Mouse (Mus musculus): Measurements from ENCODE around the gene Cmss1. TPM values are rescaled to one million over a fixed set of nuclear protein-coding genes. Genes with fewer than 3 reads are reported as not detected.

Cmss1 gene
- polyA plus RNA-seq, 1 experiment from 2014 or later: 37.8 TPM

DNA sequence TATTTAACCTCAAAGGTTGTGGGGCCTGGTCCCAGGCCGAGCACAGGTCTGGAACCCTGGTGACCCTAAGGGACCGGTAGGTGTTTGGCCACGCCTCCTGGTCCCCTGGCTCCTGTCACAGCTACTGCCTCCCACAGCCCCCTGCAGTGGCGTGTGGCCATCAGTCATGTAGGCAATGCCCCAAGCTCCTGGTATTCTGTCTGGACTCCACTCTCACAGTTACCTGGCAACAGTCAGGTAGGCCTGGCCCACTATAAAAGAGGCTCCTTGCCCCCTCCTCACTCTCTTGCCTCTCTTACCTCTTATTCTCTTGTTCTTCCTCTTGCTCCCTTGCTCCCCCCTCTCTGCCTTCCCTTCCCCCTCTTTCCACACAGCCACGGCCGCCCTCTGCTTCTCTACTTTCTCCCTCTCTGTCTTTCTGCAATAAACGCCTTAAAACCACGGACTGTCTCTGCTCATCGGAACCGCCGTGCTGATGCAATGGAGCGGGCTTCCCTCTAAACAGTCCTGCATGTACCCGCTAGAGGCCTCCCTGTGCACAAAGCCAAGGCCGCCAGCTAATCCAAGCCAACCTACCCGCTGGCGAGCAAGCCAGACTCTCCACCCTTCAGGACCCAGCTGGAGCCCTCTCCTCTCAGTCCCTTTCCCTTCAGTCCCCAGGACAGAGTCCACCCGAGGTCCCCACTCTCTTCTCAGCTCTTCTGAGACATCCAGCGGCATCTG is 243.8 kb downstream of the Cmss1 start:
- no peak overlapping the region for H3K4me3 ChIP-seq
- H3K4me2 ChIP-seq: peak overlapping the region; percentile 42
- H3K27me3 ChIP-seq: no peaks in the 10 kb centered on the region
- WGBS: 35% methylated on average over 18 of the region's 18 CpGs
- peaks cover 32% of the 10 kb centered on the region for H3K4me1 ChIP-seq (replicated peaks)
- H3K9ac ChIP-seq: peak overlapping the region; percentile 47; the same call in 1 of the 2 replicates
- no peaks in the 10 kb centered on the region for H3K36me3 ChIP-seq
- H3K9me3 ChIP-seq: no peaks in the 10 kb centered on the region
- peak overlapping the region; percentile 33; the same call in 1 of the 2 replicates for H3K27ac ChIP-seq (replicated peaks)
- peak; percentile 81 for ATAC-seq (ENCODE audit: low read depth)

DNA sequence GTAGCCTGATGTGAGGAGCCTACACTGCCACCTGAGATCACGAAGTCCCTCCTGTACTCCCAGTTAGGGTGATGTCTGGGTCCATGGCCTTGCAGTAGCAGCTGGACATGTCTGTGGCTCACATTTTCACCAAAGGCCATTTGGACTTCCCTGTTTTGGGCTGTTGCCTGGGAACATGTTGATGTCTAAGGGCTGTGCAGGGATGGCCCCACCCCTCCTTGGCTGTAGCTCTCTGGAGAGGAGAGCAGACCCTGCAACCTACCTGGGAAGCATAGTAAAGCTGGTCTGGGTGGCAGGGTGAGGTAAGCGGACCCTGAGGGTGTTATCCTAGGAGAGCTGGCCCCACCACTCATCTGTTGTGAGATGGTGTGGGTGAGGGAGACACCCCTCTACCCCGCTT is 245.9 kb downstream of the Cmss1 start:
- peaks cover 21% of the 10 kb centered on the region for H3K4me1 ChIP-seq (replicated peaks)
- 90% methylated on average over 3 of the region's 3 CpGs for WGBS
- no peak for ATAC-seq (ENCODE audit: low read depth)
- no peaks in the 10 kb centered on the region for H3K27me3 ChIP-seq
- no peak overlapping the region for H3K27ac ChIP-seq (replicated peaks)
- H3K9ac ChIP-seq: no peak overlapping the region
- H3K9me3 ChIP-seq: no peaks in the 10 kb centered on the region
- no peak overlapping the region for H3K4me2 ChIP-seq
- no peaks in the 10 kb centered on the region for H3K36me3 ChIP-seq
- H3K4me3 ChIP-seq: no peak overlapping the region

- no peaks in the 10 kb centered on the region for H3K36me3 ChIP-seq
- H3K27me3 ChIP-seq: no peaks in the 10 kb centered on the region
- ATAC-seq (ENCODE audit: low read depth): no peak
- H3K27ac ChIP-seq (replicated peaks): no peak overlapping the region
- 87% methylated on average over 10 of the region's 10 CpGs for WGBS
- H3K4me1 ChIP-seq (replicated peaks): peaks cover 14% of the 10 kb centered on the region
- no peak overlapping the region for H3K4me2 ChIP-seq
- H3K4me3 ChIP-seq: no peak overlapping the region
- H3K9ac ChIP-seq: no peak overlapping the region
- no peaks in the 10 kb centered on the region for H3K9me3 ChIP-seq
Measured at GRCm38 (mm10) chr16:57359251-57359650, 247.4 kb downstream of the Cmss1 start.

GRCm38 (mm10) chr16:57357011-57357410 is 249.7 kb downstream of the Cmss1 start:
- H3K9ac ChIP-seq: no peak overlapping the region
- no peaks in the 10 kb centered on the region for H3K27me3 ChIP-seq
- ATAC-seq (ENCODE audit: low read depth): no peak
- H3K4me3 ChIP-seq: no peak overlapping the region
- no peak overlapping the region for H3K27ac ChIP-seq (replicated peaks)
- no peaks in the 10 kb centered on the region for H3K9me3 ChIP-seq
- peaks cover 12% of the 10 kb centered on the region; the same call in 1 of the 2 replicates for H3K4me1 ChIP-seq (replicated peaks)
- 82% methylated on average over 6 of the region's 6 CpGs for WGBS
- H3K4me2 ChIP-seq: no peak overlapping the region
- H3K36me3 ChIP-seq: no peaks in the 10 kb centered on the region

DNA sequence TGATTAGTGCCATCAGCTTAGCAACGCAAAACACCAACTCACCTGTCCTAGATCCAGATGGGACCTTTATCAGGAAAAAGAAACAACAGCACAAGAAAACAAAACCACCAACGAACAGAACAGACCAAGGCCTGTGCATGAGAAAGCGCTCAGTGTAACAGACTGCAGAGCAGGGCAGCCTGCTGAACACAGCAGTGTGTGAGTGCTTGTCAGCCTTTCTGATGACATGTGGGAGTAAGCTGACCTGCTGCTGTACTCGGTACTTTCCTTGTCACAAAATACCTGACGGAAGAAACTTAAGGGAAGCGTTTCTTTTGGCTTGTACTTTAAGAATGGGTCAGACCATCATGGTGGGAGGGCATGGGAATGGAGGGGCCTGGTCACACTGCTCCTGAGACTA is 250.2 kb downstream of the Cmss1 start:
- Histone ChIP-seq H3K9me3 (no peaks in the 10 kb centered on the region), H3K4me3 (no peak overlapping the region), H3K27me3 (no peaks in the 10 kb centered on the region), H3K4me1 (replicated peaks) (peaks cover 13% of the 10 kb centered on the region; the same call in 1 of the 2 replicates), H3K27ac (replicated peaks) (no peak overlapping the region), H3K9ac (no peak overlapping the region), H3K4me2 (no peak overlapping the region), H3K36me3 (no peaks in the 10 kb centered on the region)
- no peak for ATAC-seq (ENCODE audit: low read depth)
- WGBS: 88% methylated on average over 6 of the region's 6 CpGs

DNA sequence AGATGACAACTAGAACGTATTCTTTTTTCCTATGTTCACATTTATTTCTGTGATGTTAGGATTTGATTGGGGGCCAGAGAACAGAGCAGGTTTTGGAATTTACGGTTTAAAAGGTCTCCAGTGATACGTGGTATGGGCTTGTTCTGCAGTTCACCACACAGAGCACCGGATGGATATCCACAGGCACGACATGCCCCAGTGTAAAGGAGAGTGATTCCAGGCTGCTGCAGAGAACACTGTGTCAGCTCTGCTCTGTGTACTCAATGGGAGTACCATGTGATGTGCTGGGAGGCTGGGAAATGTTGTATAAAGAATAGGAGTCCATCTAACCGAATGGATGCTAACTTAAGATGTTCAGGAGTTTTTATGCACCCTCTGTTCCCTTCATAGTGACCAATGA is 252.7 kb downstream of the Cmss1 start:
- H3K9me3 ChIP-seq: no peaks in the 10 kb centered on the region
- H3K4me3 ChIP-seq: no peak overlapping the region
- WGBS: 81% methylated on average over 6 of the region's 6 CpGs
- no peak overlapping the region for H3K9ac ChIP-seq
- no peaks in the 10 kb centered on the region for H3K27me3 ChIP-seq
- H3K27ac ChIP-seq (replicated peaks): no peak overlapping the region
- H3K36me3 ChIP-seq: no peaks in the 10 kb centered on the region
- no peak overlapping the region for H3K4me2 ChIP-seq
- H3K4me1 ChIP-seq (replicated peaks): peaks cover 10% of the 10 kb centered on the region; the same call in 1 of the 2 replicates
- ATAC-seq (ENCODE audit: low read depth): no peak

- Histone ChIP-seq H3K4me1 (replicated peaks) (peaks cover 10% of the 10 kb centered on the region; the same call in 1 of the 2 replicates), H3K4me2 (no peak overlapping the region), H3K4me3 (no peak overlapping the region), H3K36me3 (no peaks in the 10 kb centered on the region), H3K9me3 (no peaks in the 10 kb centered on the region), H3K9ac (no peak overlapping the region), H3K27me3 (no peaks in the 10 kb centered on the region), H3K27ac (replicated peaks) (no peak overlapping the region)
- no peak for ATAC-seq (ENCODE audit: low read depth)
- WGBS: 84% methylated on average over 11 of the region's 11 CpGs
Measured at GRCm38 (mm10) chr16:57353166-57353721, 253.4 kb downstream of the Cmss1 start.

DNA sequence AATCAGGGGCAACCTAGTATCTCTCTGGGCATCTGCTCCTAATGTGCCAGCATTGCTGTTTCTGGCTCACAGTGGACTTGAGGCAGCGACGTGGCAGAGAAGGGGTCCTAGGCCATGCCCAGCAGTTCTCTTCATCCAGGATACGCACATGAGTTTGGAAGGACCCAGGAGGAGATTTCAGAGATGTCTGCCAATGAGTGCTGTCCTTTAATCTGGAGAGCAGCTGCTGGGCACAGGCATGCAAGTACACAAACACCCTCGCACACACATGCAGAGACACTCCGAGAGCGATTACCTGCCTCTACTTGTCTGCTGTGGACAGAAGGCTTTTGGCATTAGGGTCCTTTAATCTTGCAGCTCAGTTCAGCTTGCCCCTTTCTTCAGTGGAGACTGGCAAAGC is 253.9 kb downstream of the Cmss1 start, which contains the start of gene Filip1l:
Gene Filip1l, plus strand, starts transcription at position 343 of the 400 bp plus-strand sequence.
- no peak for ATAC-seq (ENCODE audit: low read depth)
- H3K27me3 ChIP-seq: no peaks in the 10 kb centered on the region
- WGBS: 77% methylated on average over 6 of the region's 6 CpGs
- H3K4me3 ChIP-seq: no peak within 1 kb of the TSS
- H3K4me1 ChIP-seq (replicated peaks): peaks cover 10% of the 10 kb centered on the region; the same call in 1 of the 2 replicates
- no peak within 1 kb of the TSS for H3K4me2 ChIP-seq
- no peak within 1 kb of the TSS for H3K27ac ChIP-seq (replicated peaks)
- H3K36me3 ChIP-seq: no peaks in the 10 kb centered on the region
- H3K9ac ChIP-seq: no peak within 1 kb of the TSS
- H3K9me3 ChIP-seq: no peaks in the 10 kb centered on the region

- no peaks in the 10 kb centered on the region for H3K9me3 ChIP-seq
- no peaks in the 10 kb centered on the region for H3K27me3 ChIP-seq
- H3K4me1 ChIP-seq (replicated peaks): peaks cover 10% of the 10 kb centered on the region; the same call in 1 of the 2 replicates
- H3K9ac ChIP-seq: no peak overlapping the region
- H3K27ac ChIP-seq (replicated peaks): no peak overlapping the region
- no peak overlapping the region for H3K4me3 ChIP-seq
- H3K36me3 ChIP-seq: no peaks in the 10 kb centered on the region
- H3K4me2 ChIP-seq: no peak overlapping the region
- no peak for ATAC-seq (ENCODE audit: low read depth)
- WGBS: 69% methylated on average over 3 of the region's 3 CpGs
Measured at GRCm38 (mm10) chr16:57349689-57350088, 257.0 kb downstream of the Cmss1 start.

DNA sequence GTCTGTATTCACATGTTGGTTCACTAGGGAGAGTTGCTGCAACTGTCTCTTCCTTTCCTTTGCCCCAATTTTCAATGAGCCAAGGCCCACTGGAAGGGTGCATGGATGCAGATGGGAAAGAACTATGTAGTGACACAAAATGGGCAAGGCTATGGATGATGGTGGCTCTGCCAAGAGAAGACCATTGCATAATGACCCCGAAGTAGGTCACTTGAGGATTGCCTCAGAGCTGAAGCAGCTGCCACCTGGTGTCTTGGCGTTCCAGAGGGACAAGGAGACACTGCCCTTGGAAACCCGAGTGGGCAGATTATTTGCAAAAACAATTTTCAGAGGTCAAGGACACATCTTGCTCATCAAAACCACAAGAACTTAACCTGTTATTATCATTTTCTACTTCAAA is 257.6 kb downstream of the Cmss1 start:
- Histone ChIP-seq H3K4me1 (replicated peaks) (peaks cover 10% of the 10 kb centered on the region; the same call in 1 of the 2 replicates), H3K4me2 (no peak overlapping the region), H3K27me3 (no peaks in the 10 kb centered on the region), H3K9me3 (no peaks in the 10 kb centered on the region), H3K4me3 (no peak overlapping the region), H3K27ac (replicated peaks) (no peak overlapping the region), H3K9ac (no peak overlapping the region), H3K36me3 (no peaks in the 10 kb centered on the region)
- WGBS: 81% methylated on average over 3 of the region's 3 CpGs
- ATAC-seq (ENCODE audit: low read depth): no peak

DNA sequence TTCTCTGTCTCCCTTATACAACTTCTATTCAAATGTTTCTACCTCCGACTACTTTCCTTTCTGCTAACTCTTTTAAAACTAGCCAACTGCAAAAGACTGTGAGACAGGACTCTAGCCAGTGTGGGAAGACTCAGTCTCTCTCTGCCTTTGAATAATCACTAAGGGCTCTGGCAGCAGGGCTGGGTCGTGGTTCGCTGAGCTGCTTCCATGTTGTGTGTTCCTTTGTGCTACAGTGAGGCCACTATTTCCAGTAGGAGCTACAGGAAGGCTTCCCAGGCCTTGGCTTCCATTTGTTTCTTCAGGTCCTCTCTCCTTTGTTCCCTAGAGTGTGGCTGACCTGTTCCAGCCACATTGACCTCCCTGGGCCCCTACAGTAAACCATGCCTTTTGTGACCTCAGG is 260.4 kb downstream of the Cmss1 start:
- 80% methylated on average over 3 of the region's 3 CpGs for WGBS
- ATAC-seq (ENCODE audit: low read depth): no peak
- no peak overlapping the region for H3K9ac ChIP-seq
- H3K27ac ChIP-seq (replicated peaks): no peak overlapping the region
- H3K36me3 ChIP-seq: no peaks in the 10 kb centered on the region
- H3K9me3 ChIP-seq: no peaks in the 10 kb centered on the region
- no peak overlapping the region for H3K4me3 ChIP-seq
- H3K27me3 ChIP-seq: no peaks in the 10 kb centered on the region
- H3K4me1 ChIP-seq (replicated peaks): no peaks in the 10 kb centered on the region
- no peak overlapping the region for H3K4me2 ChIP-seq

- no peak overlapping the region for H3K4me2 ChIP-seq
- no peak overlapping the region for H3K27ac ChIP-seq (replicated peaks)
- H3K27me3 ChIP-seq: no peaks in the 10 kb centered on the region
- WGBS: 76% methylated on average over 5 of the region's 5 CpGs
- no peaks in the 10 kb centered on the region for H3K9me3 ChIP-seq
- H3K4me3 ChIP-seq: no peak overlapping the region
- H3K4me1 ChIP-seq (replicated peaks): no peaks in the 10 kb centered on the region
- H3K9ac ChIP-seq: no peak overlapping the region
- no peak for ATAC-seq (ENCODE audit: low read depth)
- H3K36me3 ChIP-seq: no peaks in the 10 kb centered on the region
Measured at GRCm38 (mm10) chr16:57340613-57340898, 266.1 kb downstream of the Cmss1 start.
